Mouse (Mus musculus) forebrain, embryonic 12.5 days (tissue): ENCODE results near the gene Insm2. TPM values are rescaled to one million over a fixed set of nuclear protein-coding genes. Genes with fewer than 3 reads are reported as not detected.
"Not testable (repeated sequence)": the region's sequence is repeated elsewhere in the genome, so short reads cannot be mapped to it uniquely, and the experiment has no call there.

Source experiments
- ATAC-seq: fragments of 200-750 bp; cut with Nextera tagmentation; 2 replicates; pipeline ENCODE4 v1.8.0; 2017; ENCODE audit warnings: moderate TSS enrichment; ENCODE audit not compliant: low FRiP score
- H3K27ac ChIP-seq: fragments of 300-500 bp; sonication (generic); 2 replicates; pipeline ENCODE4 v1.5.1; 2016; ENCODE audit warnings: mild to moderate bottlenecking
- H3K27me3 ChIP-seq: fragments of 300-500 bp; sonication (generic); 2 replicates; pipeline ENCODE4 v1.6.1; 2016; ENCODE audit warnings: mild to moderate bottlenecking
- H3K36me3 ChIP-seq: fragments of 300-500 bp; sonication (generic); replicated peaks from 2 replicates; pipeline ENCODE4 v1.6.1; 2016; ENCODE audit warnings: mild to moderate bottlenecking
- H3K4me1 ChIP-seq: fragments of 300-500 bp; sonication (generic); 2 replicates; pipeline ENCODE4 v1.6.1; 2016
- H3K4me2 ChIP-seq: fragments of 300-500 bp; sonication (generic); 2 replicates; pipeline ENCODE4 v1.6.1; 2016; ENCODE audit warnings: mild to moderate bottlenecking, moderate library complexity
- H3K4me3 ChIP-seq: fragments of 300-500 bp; sonication (generic); replicated peaks from 2 replicates; pipeline ENCODE4 v1.5.1; 2016; ENCODE audit warnings: mild to moderate bottlenecking
- H3K9ac ChIP-seq: fragments of 300-500 bp; sonication (generic); 2 replicates; pipeline ENCODE4 v1.6.1; 2016; ENCODE audit warnings: mild to moderate bottlenecking
- H3K9me3 ChIP-seq: fragments of 300-500 bp; sonication (generic); 2 replicates; pipeline ENCODE4 v1.6.1; 2016
- WGBS: fragments of 180-500 bp; shearing (Covaris S2); methylation state at CpG from one replicate; pipeline ENCODE4 v1.1.7; 2016; 5-methylcytosine and 5-hydroxymethylcytosine counted together
- polyA plus RNA-seq: library from polyadenylated mRNA; unstranded; fragments of >200 nt; fragmentation: Nextera tagmentation; extraction: Ambion mirVana; gene quantifications from 2 replicates; pipeline ENCODE4 v1.2.1, GENCODE M21; 2016

Insm2 gene
- polyA plus RNA-seq, result 2.1 and 2.3 TPM in 2 replicates

- peak within 1 kb of the TSS; percentile 53 for H3K4me3 ChIP-seq
- H3K27me3 ChIP-seq, result peaks cover 77% of the 10 kb centered on the region
- peak; percentile 81 for ATAC-seq
- no peaks in the 10 kb centered on the region for H3K36me3 ChIP-seq
- H3K4me1 ChIP-seq, result peaks cover 28% of the 10 kb centered on the region
- H3K9ac ChIP-seq, result peak within 1 kb of the TSS; percentile 40
- under 1% methylated on average over 64 of the region's 77 CpGs for WGBS
- no peak within 1 kb of the TSS for H3K27ac ChIP-seq
- H3K9me3 ChIP-seq, result no peaks in the 10 kb centered on the region
- H3K4me2 ChIP-seq, result peak within 1 kb of the TSS; percentile 93
Observed at GRCm38 (mm10) chr12:55598887-55599561, at the start of gene Insm2. TSS of gene Insm2 (plus strand) at chr12:55599427.

GRCm38 (mm10) chr12:55554901-55555300 is 44.3 kb upstream of the Insm2 start:
- not testable (repeated sequence) for ATAC-seq, H3K27ac ChIP-seq, H3K36me3 ChIP-seq, H3K4me3 ChIP-seq, H3K9me3 ChIP-seq, H3K27me3 ChIP-seq, H3K4me1 ChIP-seq, H3K9ac ChIP-seq, H3K4me2 ChIP-seq
- WGBS, result 88% methylated on average over 6 of the region's 6 CpGs

- Histone ChIP-seq H3K9ac (no peak overlapping the region), H3K27ac (no peak overlapping the region), H3K4me3 (no peak overlapping the region), H3K27me3 (no peaks in the 10 kb centered on the region), H3K36me3 (no peaks in the 10 kb centered on the region), H3K9me3 (no peaks in the 10 kb centered on the region), H3K4me2 (no peak overlapping the region), H3K4me1 (peaks cover 8% of the 10 kb centered on the region; the same call in 1 of the 2 replicates)
- 70% methylated on average over 6 of the region's 6 CpGs for WGBS
- ATAC-seq, result no peak
Observed at GRCm38 (mm10) chr12:55557866-55558265, 41.4 kb upstream of the Insm2 start.

GRCm38 (mm10) chr12:55559184-55559855 is 39.9 kb upstream of the Insm2 start:
- H3K36me3 ChIP-seq, result no peaks in the 10 kb centered on the region
- H3K27ac ChIP-seq, result no peak overlapping the region
- peaks cover 8% of the 10 kb centered on the region; the same call in 1 of the 2 replicates for H3K4me1 ChIP-seq
- H3K27me3 ChIP-seq, result no peaks in the 10 kb centered on the region
- no peak overlapping the region for H3K4me2 ChIP-seq
- no peak for ATAC-seq
- H3K9ac ChIP-seq, result no peak overlapping the region
- no peaks in the 10 kb centered on the region for H3K9me3 ChIP-seq
- 89% methylated on average over 12 of the region's 12 CpGs for WGBS
- H3K4me3 ChIP-seq, result no peak overlapping the region

GRCm38 (mm10) chr12:55560025-55560690 is 39.1 kb upstream of the Insm2 start:
- ATAC-seq, result no peak
- 0 out of 2 replicates have a peak overlapping the region, but pooled peaks have one; percentile 5 for H3K9ac ChIP-seq
- peak overlapping the region; percentile 45 for H3K4me2 ChIP-seq
- peaks cover 8% of the 10 kb centered on the region; the same call in 1 of the 2 replicates for H3K4me1 ChIP-seq
- H3K4me3 ChIP-seq, result peak overlapping the region; percentile 19; the same call in 1 of the 2 replicates
- WGBS, result 9% methylated on average over 19 of the region's 19 CpGs
- H3K27me3 ChIP-seq, result no peaks in the 10 kb centered on the region
- no peaks in the 10 kb centered on the region for H3K9me3 ChIP-seq
- H3K27ac ChIP-seq, result no peak overlapping the region
- no peaks in the 10 kb centered on the region for H3K36me3 ChIP-seq

- Histone ChIP-seq H3K36me3 (no peaks in the 10 kb centered on the region), H3K9me3 (no peaks in the 10 kb centered on the region), H3K4me3 (no peak overlapping the region), H3K4me1 (peaks cover 8% of the 10 kb centered on the region; the same call in 1 of the 2 replicates), H3K4me2 (no peak overlapping the region), H3K27ac (no peak overlapping the region), H3K27me3 (no peaks in the 10 kb centered on the region), H3K9ac (no peak overlapping the region)
- ATAC-seq, result no peak
- 97% methylated on average over 3 of the region's 3 CpGs for WGBS
Observed at GRCm38 (mm10) chr12:55563742-55564141, 35.5 kb upstream of the Insm2 start.

GRCm38 (mm10) chr12:55564187-55564963 is 34.9 kb upstream of the Insm2 start:
- no peak overlapping the region for H3K9ac ChIP-seq
- ATAC-seq, result no peak

GRCm38 (mm10) chr12:55565206-55565605 is 34.0 kb upstream of the Insm2 start, which contains the start of gene Aldoart2:
TSS of gene Aldoart2 (plus strand) at chr12:55565239.
- Histone ChIP-seq H3K36me3 (no peaks in the 10 kb centered on the region), H3K9ac (no peak within 1 kb of the TSS), H3K27ac (no peak within 1 kb of the TSS), H3K9me3 (no peaks in the 10 kb centered on the region), H3K4me2 (no peak within 1 kb of the TSS), H3K27me3 (no peaks in the 10 kb centered on the region), H3K4me3 (no peak within 1 kb of the TSS), H3K4me1 (peaks cover 4% of the 10 kb centered on the region; the same call in 1 of the 2 replicates)
- no peak for ATAC-seq
- 95% methylated on average over 19 of the region's 19 CpGs for WGBS

More at GRCm38 (mm10) chr12:55564187-55564963, 34.9 kb upstream of the Insm2 start:
- no peaks in the 10 kb centered on the region for H3K9me3 ChIP-seq
- H3K27ac ChIP-seq, result no peak overlapping the region
- H3K4me3 ChIP-seq, result no peak overlapping the region
- WGBS, result 88% methylated on average over 9 of the region's 9 CpGs
- H3K4me1 ChIP-seq, result peaks cover 8% of the 10 kb centered on the region; the same call in 1 of the 2 replicates
- H3K4me2 ChIP-seq, result no peak overlapping the region
- H3K36me3 ChIP-seq, result no peaks in the 10 kb centered on the region
- no peaks in the 10 kb centered on the region for H3K27me3 ChIP-seq

- no peak overlapping the region for H3K4me3 ChIP-seq
- H3K9ac ChIP-seq, result no peak overlapping the region
- WGBS, result 81% methylated on average over 9 of the region's 9 CpGs
- H3K4me2 ChIP-seq, result no peak overlapping the region
- H3K27me3 ChIP-seq, result no peaks in the 10 kb centered on the region
- H3K36me3 ChIP-seq, result no peaks in the 10 kb centered on the region
- no peaks in the 10 kb centered on the region for H3K4me1 ChIP-seq
- no peak for ATAC-seq
- H3K9me3 ChIP-seq, result no peaks in the 10 kb centered on the region
- H3K27ac ChIP-seq, result no peak overlapping the region
Observed at GRCm38 (mm10) chr12:55565867-55566266, 33.4 kb upstream of the Insm2 start.

- Histone ChIP-seq H3K27me3 (no peaks in the 10 kb centered on the region), H3K27ac (no peak overlapping the region), H3K36me3 (no peaks in the 10 kb centered on the region), H3K9ac (no peak overlapping the region), H3K9me3 (no peaks in the 10 kb centered on the region), H3K4me2 (no peak overlapping the region), H3K4me3 (no peak overlapping the region), H3K4me1 (peaks cover 4% of the 10 kb centered on the region)
- ATAC-seq, result peak; percentile 69; the same call in 1 of the 2 replicates
- WGBS, result 75% methylated on average over 5 of the region's 5 CpGs
Observed at GRCm38 (mm10) chr12:55566837-55567236, 32.4 kb upstream of the Insm2 start.

GRCm38 (mm10) chr12:55568466-55568865 is 30.8 kb upstream of the Insm2 start:
- Histone ChIP-seq H3K36me3 (no peaks in the 10 kb centered on the region), H3K4me1 (peaks cover 13% of the 10 kb centered on the region), H3K27ac (no peak overlapping the region), H3K4me3 (no peak overlapping the region), H3K9me3 (no peaks in the 10 kb centered on the region), H3K4me2 (no peak overlapping the region), H3K9ac (no peak overlapping the region), H3K27me3 (no peaks in the 10 kb centered on the region)
- WGBS, result 81% methylated on average over 3 of the region's 3 CpGs
- ATAC-seq, result no peak
